Mouse (Mus musculus): Measurements from ENCODE around the gene Bnc2.

The Bnc2 gene

GRCm38 (mm10) chr4:84675171-84675973, at the start of gene Bnc2:
Gene Bnc2, minus strand, starts transcription at chr4:84675275.
- peak; percentile 16 for DNase-seq (ENCODE audit: low spot score)

GRCm38 (mm10) chr4:84707961-84708360, 32.9 kb upstream of the Bnc2 start:
- no peak for DNase-seq (ENCODE audit: low spot score)

- no peak for DNase-seq (ENCODE audit: low spot score)
Observed at GRCm38 (mm10) chr4:84685521-84686366, 10.7 kb upstream of the Bnc2 start.

GRCm38 (mm10) chr4:84685009-84685408, 9.9 kb upstream of the Bnc2 start:
- DNase-seq (ENCODE audit: low spot score), result no peak

GRCm38 (mm10) chr4:84675974-84676315, 870 bp upstream of the Bnc2 start:
- DNase-seq (ENCODE audit: low spot score), result no peak

- no peak for DNase-seq (ENCODE audit: low spot score)
Observed at GRCm38 (mm10) chr4:84674318-84675170, 531 bp downstream of the Bnc2 start.

- no peak for DNase-seq (ENCODE audit: low spot score)
Observed at GRCm38 (mm10) chr4:84673681-84674307, 1.3 kb downstream of the Bnc2 start.

GRCm38 (mm10) chr4:84672181-84672791, 2.8 kb downstream of the Bnc2 start:
- no peak for DNase-seq (ENCODE audit: low spot score)

GRCm38 (mm10) chr4:84670996-84671395, 4.1 kb downstream of the Bnc2 start:
- DNase-seq (ENCODE audit: low spot score), result no peak

- no peak for DNase-seq (ENCODE audit: low spot score)
Observed at GRCm38 (mm10) chr4:84669650-84670049, 5.4 kb downstream of the Bnc2 start.

- DNase-seq (ENCODE audit: low spot score), result no peak
Observed at GRCm38 (mm10) chr4:84668949-84669605, 6.0 kb downstream of the Bnc2 start.

GRCm38 (mm10) chr4:84668226-84668625, 6.8 kb downstream of the Bnc2 start:
- DNase-seq (ENCODE audit: low spot score), result no peak

- no peak for DNase-seq (ENCODE audit: low spot score)
Observed at GRCm38 (mm10) chr4:84662228-84663065, 12.6 kb downstream of the Bnc2 start.

- no peak for DNase-seq (ENCODE audit: low spot score)
Observed at GRCm38 (mm10) chr4:84661341-84661740, 13.7 kb downstream of the Bnc2 start.

- DNase-seq (ENCODE audit: low spot score), result no peak
Observed at GRCm38 (mm10) chr4:84651786-84652185, 23.3 kb downstream of the Bnc2 start.

GRCm38 (mm10) chr4:84646576-84646975, 28.5 kb downstream of the Bnc2 start:
- no peak for DNase-seq (ENCODE audit: low spot score)

- DNase-seq (ENCODE audit: low spot score), result no peak
Observed at GRCm38 (mm10) chr4:84639166-84639565, 35.9 kb downstream of the Bnc2 start.

- DNase-seq (ENCODE audit: low spot score), result no peak
Observed at GRCm38 (mm10) chr4:84637641-84638040, 37.4 kb downstream of the Bnc2 start.

- no peak for DNase-seq (ENCODE audit: low spot score)
Observed at GRCm38 (mm10) chr4:84634751-84635150, 40.3 kb downstream of the Bnc2 start.

GRCm38 (mm10) chr4:84633991-84634390, 41.1 kb downstream of the Bnc2 start:
- no peak for DNase-seq (ENCODE audit: low spot score)

Data from layer of hippocampus, adult 11-12 months (tissue).